Mouse (Mus musculus) spleen, adult 18-20 months (tissue): ENCODE results near the gene Fam117b.
A peak's percentile ranks its signal among the peaks of the same experiment; 100 is the strongest.

Source experiments
- DNase-seq, 2 experiments: peaks; one replicate each; pipeline ENCODE4 v3.0.0; 2022; ENCODE audit warnings: mixed read lengths in 2 of 2

The Fam117b gene

GRCm38 (mm10) chr1:59913869-59914225, 1.0 kb downstream of the Fam117b start:
- no peak for DNase-seq

- DNase-seq: no peak
Observed at GRCm38 (mm10) chr1:59914799-59915198, 2.0 kb downstream of the Fam117b start.

- no peak for DNase-seq
Observed at GRCm38 (mm10) chr1:59915843-59916610, 3.2 kb downstream of the Fam117b start.

GRCm38 (mm10) chr1:59917401-59917800, 4.6 kb downstream of the Fam117b start:
- no peak for DNase-seq

GRCm38 (mm10) chr1:59918075-59918474, 5.3 kb downstream of the Fam117b start:
- no peak for DNase-seq

- DNase-seq: no peak
Observed at GRCm38 (mm10) chr1:59923201-59923600, 10.4 kb downstream of the Fam117b start.

GRCm38 (mm10) chr1:59923673-59924072, 10.9 kb downstream of the Fam117b start:
- no peak for DNase-seq

- no peak for DNase-seq
Observed at GRCm38 (mm10) chr1:59924411-59924810, 11.6 kb downstream of the Fam117b start.

GRCm38 (mm10) chr1:59926021-59926672, 13.3 kb downstream of the Fam117b start:
- DNase-seq: no peak

- DNase-seq: no peak
Observed at GRCm38 (mm10) chr1:59927131-59927680, 14.4 kb downstream of the Fam117b start.

GRCm38 (mm10) chr1:59930926-59931325, 18.1 kb downstream of the Fam117b start:
- DNase-seq: no peak

- no peak for DNase-seq
Observed at GRCm38 (mm10) chr1:59932991-59933390, 20.2 kb downstream of the Fam117b start.

GRCm38 (mm10) chr1:59941063-59941462, 28.3 kb downstream of the Fam117b start:
- no peak for DNase-seq

GRCm38 (mm10) chr1:59942057-59942790, 29.4 kb downstream of the Fam117b start:
- no peak for DNase-seq

GRCm38 (mm10) chr1:59943825-59944224, 31.0 kb downstream of the Fam117b start:
- DNase-seq: no peak

GRCm38 (mm10) chr1:59945969-59946368, 33.2 kb downstream of the Fam117b start:
- no peak for DNase-seq

- DNase-seq: no peak
Observed at GRCm38 (mm10) chr1:59947509-59947908, 34.7 kb downstream of the Fam117b start.

- DNase-seq: no peak
Observed at GRCm38 (mm10) chr1:59957206-59957605, 44.4 kb downstream of the Fam117b start.

- DNase-seq: no peak
Observed at GRCm38 (mm10) chr1:59959941-59960340, 47.1 kb downstream of the Fam117b start.

- DNase-seq: no peak
Observed at GRCm38 (mm10) chr1:59966171-59966785, 53.5 kb downstream of the Fam117b start.

- DNase-seq: peak in 1 of 2 experiments; percentile 23
Observed at GRCm38 (mm10) chr1:59967291-59967690, 54.5 kb downstream of the Fam117b start.

GRCm38 (mm10) chr1:59986626-59987025, 73.8 kb downstream of the Fam117b start:
- no peak for DNase-seq
